Mouse (Mus musculus) monocyte, adult 2 months (primary cell): ENCODE measurements around the gene Ndufaf2.

Experiments used
- DNase-seq, 2 experiments: peaks; one replicate each; pipeline ENCODE4 v3.0.0; 2022; ENCODE audit warnings: low spot score in 2 of 2, low read depth in 1 of 2

Ndufaf2 gene

DNA sequence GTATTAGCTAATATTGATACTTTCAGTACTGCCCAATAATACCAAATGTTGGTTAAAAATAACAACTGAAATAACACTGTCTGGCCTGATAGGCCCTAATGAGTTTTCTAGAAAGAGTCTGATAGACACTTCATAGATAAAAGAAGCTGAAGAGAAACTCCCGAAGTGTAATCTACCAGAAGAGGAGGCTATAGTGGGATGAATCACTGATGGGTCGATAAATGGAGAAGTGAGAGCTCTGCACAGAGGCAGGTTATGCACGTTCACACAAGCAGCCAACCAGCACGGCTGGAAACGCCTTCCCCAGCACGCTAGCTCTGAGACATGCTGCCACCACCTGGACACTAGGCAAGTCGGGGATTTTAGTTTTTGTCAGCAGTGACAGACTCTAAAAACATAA lies 117.1 kb downstream of the Ndufaf2 start:
- DNase-seq = peak; percentile 45 to 55

DNA sequence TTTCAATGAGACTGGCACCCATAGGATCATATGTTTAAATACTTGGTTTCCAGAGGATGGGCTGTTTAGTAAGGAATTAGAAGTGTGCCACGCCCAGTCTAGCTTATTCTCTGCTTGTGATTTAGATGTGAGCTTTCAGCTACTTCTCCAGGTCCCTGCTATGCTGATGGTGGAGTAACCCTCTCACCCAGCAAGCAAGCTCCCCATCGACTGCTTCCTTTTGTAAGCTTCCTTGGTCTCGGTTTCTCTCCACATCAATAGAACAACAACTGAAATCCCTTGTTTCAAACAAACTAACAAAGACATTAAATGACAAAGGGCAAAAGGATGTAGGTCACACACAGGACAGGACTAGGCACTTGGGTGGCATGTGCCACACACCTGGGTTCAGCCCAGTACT lies 118.0 kb downstream of the Ndufaf2 start:
- DNase-seq = no peak

DNA sequence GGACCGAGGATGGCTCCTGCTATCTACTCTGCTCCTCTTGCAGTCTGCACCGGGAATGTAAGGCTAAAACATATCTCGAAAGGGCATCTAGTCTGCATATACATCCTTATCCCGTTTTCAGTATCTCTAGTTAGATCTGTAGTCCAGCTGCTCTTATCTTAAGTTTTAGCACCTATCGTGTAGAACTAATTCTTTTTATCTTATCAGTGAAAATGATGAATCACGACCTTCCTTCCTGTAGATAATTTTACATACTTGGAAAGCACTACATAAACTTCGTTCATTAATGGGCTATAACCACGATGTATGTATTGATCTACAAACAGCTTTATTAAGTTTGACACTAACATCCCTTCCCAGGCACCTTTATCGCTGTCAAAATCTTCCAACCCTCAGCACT lies 118.5 kb downstream of the Ndufaf2 start:
- no peak for DNase-seq

DNA sequence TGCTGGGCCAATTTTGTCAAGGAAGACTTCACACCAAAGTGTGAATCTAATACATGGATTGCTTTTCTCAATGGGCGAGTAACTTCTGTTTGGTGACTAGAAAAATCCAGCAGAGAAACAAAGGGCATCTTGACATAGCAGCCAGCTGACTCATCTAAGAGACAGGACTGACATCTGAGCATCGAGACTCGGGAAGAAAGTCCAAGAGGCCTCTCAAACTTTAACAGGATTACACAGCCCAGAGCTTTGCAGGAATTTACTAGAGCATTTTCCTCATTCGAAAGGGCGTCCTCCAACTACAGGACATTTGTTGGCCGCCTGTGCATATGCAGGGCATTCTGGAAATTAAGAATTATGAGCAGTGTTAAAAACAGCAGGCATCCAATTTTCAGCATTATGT lies 119.0 kb downstream of the Ndufaf2 start:
- no peak for DNase-seq

DNA sequence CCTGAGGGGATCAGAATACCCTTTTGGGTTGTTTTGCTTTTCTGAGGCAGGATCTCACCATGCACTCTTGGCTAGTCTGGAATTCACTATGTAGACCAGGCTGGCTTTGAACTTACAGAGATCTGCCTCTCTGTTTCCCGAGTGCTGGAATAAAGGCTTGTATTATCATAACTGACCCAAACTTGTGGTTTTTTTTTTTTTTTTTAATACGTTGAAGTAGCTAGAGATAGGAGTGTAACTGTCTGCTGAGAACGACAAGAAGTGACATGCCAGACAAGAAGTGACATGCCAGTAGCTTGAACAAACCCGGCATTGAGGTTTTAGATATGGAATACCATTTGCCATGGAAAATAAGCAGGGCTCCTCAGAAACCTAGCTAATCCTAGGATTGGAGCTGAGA lies 125.6 kb downstream of the Ndufaf2 start:
- DNase-seq = no peak

DNA sequence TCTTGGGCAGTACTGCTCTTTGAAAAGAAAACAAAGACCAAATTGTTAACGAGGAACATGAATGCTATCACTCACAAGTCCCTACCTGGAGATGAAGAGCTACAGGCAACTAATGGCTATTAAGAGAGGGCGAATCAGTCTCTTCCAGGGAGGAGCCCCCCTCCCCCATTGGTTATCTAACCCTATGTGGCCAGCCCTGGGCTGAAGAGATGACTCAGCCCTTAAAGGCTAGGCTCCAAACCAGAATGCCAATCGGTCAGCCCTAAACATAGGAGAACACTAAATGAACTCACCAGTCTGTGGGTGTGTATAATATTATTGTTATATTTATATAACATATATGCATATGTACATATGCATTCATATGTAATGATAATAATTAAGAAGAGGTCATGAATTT lies 132.6 kb downstream of the Ndufaf2 start:
- no peak for DNase-seq

DNA sequence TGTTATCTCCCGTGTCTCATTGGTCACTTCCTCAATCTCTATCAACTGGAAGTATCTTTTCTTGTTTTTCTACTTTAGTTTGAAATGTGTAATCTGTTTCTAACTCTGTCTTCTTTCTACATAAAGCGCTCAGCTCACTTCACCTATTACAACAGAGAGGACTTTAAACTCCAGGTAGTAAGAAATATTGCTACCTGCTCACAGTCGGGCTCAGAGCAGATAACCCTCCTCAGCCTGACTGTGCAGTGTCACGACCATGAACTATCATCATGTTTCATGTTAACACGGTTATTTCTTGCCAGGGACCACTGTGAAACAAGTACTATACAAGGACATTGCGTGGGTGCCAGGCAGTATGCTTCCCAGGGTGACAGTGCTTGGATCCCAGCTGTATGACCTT lies 141.1 kb downstream of the Ndufaf2 start:
- DNase-seq = no peak

DNA sequence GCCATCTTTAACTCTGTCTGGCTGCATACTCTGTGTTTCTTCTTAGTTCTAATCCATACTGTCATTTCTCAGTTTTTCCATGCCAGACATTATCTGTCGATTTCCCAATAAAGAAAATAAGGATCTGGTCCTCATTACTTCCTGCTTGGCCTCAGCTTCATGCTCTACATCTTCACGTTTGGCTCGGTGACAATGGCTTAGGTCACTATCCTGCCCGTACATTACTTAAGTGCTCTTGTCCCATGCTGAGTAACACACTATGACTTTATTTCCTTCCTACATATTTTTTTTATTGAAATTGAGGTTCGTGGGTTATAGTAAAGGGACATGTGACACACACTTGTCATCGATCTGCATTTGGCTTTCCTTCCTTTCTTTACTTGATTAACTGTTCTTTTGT lies 143.3 kb downstream of the Ndufaf2 start:
- DNase-seq = no peak

DNA sequence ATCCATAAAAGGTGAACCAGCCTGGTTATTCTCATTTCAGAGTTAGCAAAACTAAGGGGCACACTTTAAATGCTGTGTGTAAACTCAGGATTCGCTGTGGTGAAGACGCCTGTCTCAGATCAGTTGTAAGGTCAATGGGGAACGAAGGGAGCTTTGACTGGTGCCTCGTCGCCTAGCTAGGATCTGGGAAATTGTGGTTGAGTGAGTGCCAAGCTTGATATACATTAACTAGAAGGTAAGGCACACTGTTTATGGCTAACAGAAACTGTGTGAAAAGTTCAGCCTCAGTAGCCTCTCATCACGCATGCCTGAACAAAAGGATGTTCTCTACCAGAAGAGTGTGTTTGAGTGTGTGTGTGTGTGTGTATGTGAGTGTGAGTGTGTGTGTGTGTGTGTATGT lies 144.6 kb downstream of the Ndufaf2 start:
- DNase-seq = no peak

DNA sequence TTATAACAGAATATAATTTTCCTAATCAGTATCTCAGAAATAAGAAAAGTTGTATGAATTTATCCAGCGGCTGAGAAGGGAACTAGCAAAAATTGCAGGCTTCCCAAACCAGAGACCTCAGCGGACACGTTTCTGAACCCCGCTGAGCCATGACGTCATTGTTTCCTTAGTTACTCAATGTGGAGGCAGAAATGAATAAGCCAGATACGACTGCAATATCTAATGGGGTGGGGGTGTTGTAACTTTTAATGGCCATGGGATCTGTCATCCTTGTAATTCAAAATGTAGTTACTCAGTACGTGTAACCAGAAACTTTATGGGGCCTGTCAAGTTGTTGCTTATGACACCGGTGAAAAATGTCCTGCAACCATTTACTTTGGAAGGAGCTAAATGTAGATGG lies 145.3 kb downstream of the Ndufaf2 start:
- DNase-seq = no peak

DNA sequence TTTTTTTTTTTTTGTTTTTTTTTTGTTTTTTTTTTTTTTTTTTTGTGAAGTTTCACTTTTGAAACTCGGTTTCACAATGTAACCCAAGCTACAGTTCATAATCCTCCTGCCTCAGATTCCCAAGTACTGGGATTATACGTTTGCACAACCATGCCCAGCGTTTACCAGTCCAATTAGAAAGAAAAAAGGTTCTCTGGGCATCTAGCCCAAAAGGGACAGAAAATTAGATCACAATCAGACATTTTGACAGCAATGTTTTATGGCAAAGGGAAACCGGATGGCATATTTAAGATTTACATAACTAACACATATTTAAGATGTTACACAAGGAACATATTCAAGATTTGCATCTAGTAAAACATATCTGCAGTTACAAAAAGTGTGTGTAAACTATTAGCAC lies 150.6 kb downstream of the Ndufaf2 start:
- no peak for DNase-seq

DNA sequence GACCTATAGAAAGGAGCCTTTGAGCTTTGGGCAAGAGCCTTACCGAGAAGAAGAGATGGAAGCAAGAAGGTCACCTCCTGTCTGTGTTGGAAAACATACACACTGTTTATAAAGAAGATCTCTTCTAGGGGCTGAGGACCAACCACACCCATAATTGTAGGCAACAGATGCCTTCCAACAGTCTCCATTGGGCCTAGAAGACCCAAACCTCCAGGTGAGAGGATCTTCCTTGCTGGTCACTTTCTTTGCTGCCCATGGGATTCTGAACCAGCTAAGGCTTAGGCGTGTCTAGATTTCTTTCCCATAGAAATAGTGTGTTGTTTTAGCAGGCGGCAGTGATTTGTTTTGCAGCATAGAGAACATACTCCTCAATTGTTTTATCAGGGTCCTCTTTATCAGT lies 162.1 kb downstream of the Ndufaf2 start:
- DNase-seq = no peak

DNA sequence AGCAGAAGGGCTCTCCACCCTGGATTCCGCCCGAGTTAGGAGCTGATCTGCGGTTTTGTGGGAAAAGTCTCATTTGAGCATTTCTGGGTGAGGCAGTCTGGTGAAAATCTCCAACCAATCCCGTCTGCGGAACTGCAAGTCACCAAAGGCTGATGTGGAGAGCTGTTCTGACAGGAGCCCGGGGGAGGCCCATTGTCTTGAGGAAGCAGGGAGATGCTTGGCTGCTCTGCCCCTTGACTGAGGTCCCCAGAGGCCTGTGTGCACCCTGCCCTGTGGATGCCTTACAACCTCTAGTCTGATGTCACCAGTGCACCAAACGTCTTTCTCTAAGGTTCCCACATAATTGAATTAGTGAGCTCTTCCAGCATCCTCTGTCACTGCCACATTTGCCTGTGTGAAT lies 163.2 kb downstream of the Ndufaf2 start:
- no peak for DNase-seq

DNA sequence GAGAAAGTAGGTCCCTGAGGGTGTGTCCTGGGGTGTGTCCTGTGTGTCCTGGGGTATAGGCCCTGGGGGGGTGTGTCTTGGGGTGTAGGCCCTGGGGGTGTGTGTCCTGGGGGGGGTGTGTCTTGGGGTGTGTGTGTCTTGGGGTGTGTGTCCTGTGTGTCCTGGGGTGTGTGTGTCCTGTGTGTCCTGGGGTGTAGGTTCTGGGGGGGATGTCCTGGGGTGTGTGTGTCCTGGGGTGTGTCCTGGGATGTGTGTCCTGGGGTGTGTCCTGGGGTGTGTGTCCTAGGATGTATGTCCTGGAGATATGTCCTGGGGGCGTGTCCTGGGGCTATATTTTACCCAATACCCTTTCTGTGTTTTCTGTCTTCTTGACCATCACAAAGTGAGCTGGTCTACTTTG lies 165.8 kb downstream of the Ndufaf2 start:
- no peak for DNase-seq

DNA sequence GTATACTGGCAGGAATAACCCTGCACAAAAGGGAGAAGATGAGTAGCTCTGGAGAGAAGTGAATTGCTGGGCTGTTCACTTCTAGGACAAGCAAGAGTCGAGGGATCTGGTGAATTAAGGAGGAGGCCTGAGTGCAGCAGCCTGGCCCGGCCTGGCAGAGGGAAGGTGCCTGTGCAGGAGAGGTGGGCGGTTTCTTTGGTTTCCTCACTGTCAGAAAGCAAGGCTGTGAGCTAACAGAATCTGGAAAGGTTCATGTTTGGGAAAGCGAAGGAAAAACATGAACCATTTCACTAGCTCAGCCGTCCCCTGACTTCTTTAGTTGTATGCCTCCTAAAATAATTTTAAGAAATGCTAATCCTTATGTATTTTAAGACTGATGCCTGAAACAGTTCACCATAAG lies 173.8 kb downstream of the Ndufaf2 start:
- no peak for DNase-seq

DNA sequence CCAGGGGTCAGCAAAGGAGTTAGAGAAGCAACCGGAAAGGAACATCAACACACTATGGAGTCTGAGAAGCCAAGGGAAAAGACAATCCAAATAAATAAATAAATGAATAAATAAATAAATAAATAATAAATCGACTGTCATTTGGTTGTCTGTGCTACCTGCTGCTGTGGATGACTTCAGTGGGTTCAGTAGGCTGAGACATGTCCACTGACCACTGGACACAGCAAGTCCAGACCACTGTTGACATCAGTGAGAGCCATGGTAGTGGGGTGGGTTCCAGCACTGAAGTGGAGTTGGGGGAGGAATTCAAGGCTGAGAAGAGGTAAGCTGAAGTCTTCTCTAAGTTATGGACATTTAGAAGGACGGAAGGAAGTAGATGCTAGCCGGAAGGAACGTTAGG lies 174.2 kb downstream of the Ndufaf2 start:
- no peak for DNase-seq

DNA sequence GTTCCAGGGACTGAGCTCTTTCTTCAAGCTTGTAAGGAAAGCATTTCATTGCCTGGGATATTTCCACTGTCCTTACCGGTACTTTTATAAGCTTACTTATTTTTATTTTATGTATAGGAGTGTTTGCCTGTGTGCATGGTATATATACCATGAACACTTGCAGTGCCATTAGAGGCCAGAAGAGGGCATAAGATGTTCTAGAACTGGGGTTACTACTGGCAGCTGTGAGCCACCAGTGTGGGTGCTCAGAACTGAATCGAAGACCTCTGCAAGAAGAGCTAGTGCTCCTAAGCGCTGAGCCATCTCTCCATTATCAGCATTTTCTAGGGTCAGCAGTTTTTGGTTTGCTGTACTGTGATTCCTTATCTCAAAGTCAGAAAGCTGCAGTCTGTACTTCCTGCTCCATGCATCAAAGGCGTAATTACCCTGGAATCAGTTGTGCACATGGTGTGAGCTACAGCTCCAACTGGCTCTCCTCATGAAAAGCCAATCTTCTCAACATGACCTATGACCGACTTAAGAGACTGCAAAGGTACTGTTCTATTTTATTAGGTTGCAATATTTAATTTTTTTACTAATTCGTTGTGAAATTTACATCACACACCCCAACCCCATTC lies 175.1 kb downstream of the Ndufaf2 start:
- DNase-seq = no peak

DNA sequence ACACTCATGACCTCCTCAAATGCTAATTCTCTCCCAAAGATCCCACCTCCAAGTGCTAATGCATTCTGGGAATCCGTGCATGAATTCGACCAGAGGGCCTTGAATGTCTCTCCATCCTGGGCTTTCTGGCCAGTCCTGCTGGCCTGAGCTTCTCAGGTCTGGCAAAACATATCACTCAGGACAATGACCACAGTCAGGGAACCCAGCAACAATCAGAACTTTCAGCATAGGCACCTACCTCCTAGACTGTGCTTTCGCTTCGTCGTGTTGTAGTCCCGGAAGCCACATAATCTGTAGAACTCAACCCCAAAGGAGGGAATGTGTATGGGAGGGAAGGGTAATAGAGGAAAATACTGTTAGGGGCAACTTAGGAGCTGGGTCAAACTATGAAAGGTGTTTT lies 179.0 kb downstream of the Ndufaf2 start:
- DNase-seq = no peak

DNA sequence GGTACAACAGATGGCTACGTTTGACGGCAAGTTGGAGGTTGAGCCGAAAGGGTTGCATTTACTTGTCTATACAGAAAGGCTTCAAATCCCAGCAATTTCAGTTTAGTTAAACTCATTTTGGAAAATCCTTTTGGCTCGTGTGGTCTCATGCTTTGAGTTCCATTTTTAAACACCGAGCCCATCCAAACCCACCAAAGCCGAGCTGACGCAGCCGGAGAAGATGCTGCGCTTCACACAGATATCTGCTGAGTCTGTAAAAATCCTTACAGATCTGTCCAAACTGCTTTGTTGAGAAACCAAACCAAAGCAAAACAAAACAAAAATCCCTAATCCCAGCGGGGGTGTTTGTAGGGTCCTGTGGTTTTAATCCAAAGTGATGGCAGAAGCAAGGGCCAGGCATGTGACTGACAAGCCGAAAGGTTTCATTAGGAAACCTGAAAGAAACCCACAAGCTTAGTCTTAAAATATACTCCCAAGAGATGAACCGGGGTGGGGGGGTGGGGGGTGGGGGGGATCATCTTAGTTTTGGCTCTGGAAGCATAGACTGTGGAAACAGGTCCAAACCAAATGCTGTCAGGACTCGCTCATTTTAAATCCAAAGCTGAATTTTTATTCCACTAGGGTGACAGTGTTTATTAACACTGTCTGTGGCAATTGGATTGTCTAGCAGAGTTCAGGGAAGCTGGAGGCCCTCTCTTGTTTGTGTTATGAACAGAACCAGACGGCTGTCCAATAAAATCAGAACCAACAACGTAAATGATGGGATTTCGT lies 181.4 kb downstream of the Ndufaf2 start:
- no peak for DNase-seq

DNA sequence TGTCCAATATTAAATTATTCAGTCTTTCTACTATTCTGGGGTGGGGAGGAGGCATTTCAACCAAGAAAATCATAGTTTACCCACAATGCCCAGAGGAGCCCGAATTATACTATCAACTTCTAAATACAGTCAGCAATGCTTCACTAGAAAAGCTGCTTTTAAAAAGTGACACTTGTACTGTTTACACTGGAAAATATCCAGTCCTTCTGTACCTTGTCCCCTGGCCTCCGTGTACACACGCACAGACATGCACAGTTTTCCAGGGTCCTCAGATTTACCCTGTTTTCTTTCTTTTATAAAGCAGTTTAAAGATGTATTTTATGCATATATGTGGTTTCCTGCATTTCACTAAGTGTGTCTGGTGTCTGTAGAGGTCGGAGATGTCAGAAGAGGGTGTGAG lies 186.0 kb downstream of the Ndufaf2 start:
- DNase-seq = no peak

DNA sequence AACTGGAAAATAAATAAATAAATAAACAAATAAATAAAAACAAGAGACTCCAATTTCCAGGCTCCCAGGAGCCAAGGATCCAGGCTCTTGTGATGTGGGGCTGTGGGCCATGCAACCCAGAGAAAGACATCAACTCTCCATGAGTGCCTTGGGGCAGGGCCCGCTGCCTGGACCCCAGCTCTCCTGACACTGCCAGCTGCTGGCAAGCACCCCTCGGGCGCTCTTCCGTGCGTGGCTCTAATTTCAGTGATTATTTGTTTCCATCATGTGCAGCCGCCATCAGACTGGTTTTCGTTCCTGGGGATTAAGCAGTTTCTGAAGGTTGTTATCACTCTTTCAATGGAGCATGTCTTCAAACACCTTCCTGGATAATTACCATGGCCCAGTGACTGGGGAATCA lies 186.6 kb downstream of the Ndufaf2 start:
- no peak for DNase-seq

DNA sequence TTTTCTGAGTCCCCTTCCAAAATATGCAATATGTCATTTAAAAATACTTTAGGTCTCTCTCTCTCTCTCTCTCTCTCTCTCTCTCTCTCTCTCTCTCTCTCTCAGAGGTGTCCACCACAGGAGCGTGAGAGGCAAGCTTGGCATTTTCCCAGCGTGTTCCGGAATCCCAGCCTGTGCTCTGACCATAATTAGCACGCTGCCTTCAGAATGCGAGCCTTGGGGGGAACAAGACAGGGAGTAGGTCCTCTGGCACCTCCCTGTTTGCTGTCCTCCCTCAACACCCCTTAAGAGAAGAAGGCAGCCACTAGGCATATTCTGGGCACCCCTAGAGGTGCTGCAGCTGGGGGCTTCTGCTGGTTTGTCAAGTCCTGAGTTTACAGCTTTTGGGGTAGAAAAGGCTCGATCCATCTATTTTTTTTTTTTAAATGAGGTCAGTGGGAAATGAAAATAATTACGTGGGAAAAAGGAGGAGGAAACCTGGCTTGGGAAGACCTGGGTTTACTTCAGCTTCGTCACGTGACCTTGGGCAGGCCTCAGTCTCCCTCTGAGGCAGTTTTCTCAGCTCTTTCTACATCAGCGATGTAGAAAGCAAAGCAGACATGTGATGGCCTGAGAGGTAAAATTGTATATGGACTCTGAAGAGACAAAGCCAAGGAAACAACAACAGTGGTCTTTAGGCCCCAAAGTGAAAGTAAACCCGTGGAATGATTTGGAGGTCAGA lies 187.8 kb downstream of the Ndufaf2 start:
- no peak for DNase-seq
